Mouse (Mus musculus): ENCODE data around the gene Tmub1. TPM values are rescaled to one million over a fixed set of nuclear protein-coding genes. Genes with fewer than 3 reads are reported as not detected.
"Not testable (repeated sequence)": the region's sequence is repeated elsewhere in the genome, so short reads cannot be mapped to it uniquely, and the experiment has no call there.

Gene Tmub1
- polyA plus RNA-seq, 1 experiment from 2014 or later: 62.8 TPM

DNA sequence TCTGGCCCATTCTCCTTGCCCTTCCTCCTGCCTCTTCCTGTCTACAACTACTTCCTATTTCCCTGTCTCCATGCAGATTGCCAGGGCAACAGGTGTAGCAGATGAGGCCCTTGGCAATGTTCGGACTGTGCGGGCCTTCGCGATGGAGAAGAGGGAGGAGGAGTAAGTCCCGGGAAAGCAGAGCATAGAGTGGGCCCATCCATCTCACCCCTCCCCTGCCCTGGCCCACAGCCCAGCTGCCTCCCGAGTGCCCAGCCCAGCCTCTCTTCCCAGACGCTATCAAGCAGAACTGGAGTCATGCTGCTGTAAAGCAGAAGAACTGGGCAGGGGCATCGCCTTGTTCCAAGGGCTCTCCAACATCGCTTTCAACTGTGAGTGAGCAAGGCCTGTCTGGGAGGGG lies 45.7 kb downstream of the Tmub1 start:
- Histone ChIP-seq H3K27ac (replicated peaks) (no peak overlapping the region), H3K4me3 (replicated peaks) (no peak overlapping the region), H3K9ac (replicated peaks) (no peak overlapping the region), H3K4me2 (no peak overlapping the region), H3K4me1 (peaks cover 6% of the 10 kb centered on the region; the same call in 1 of the 2 replicates), H3K9me3 (replicated peaks) (no peaks in the 10 kb centered on the region), H3K27me3 (replicated peaks) (no peaks in the 10 kb centered on the region), H3K36me3 (peaks cover 31% of the 10 kb centered on the region)
- ATAC-seq (ENCODE audit: low FRiP score): 0 out of 2 replicates have a peak, but pooled peaks have one; percentile 37
- 49% methylated on average over 9 of the region's 9 CpGs for WGBS

DNA sequence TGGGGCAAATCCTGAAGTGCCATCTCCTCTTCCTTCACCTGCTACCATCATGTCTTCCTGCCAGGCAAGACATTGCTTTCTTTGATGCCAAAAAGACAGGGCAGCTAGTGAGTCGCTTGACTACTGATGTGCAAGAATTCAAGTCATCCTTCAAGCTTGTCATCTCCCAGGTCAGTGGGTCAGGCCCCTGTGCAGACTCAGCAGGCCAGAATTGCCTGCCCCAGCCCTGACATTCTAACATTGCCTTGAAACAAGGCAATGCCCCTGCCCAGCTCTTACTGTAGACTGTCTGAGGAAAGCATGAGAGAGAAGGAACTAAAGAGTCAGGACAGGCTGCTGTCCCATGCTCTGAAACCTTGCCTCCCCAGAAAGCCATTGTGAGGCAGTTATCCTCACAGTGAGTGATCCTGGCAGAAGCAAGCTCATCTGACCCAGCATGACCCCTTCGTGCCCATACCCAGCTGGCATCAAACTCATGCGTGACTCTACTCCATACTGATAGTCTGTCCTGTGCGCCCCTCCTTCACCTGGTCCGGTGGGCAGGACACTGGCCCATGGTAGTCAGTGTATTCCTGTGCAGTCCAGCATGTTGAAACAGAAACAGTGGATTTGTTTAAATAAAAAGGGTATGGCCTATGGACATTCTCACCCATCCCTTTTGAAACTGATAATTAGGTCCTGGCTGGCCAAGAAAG lies 46.6 kb downstream of the Tmub1 start:
- no peak overlapping the region for H3K9ac ChIP-seq (replicated peaks)
- peaks cover 6% of the 10 kb centered on the region; the same call in 1 of the 2 replicates for H3K4me1 ChIP-seq
- no peak for ATAC-seq (ENCODE audit: low FRiP score)
- H3K4me3 ChIP-seq (replicated peaks): no peak overlapping the region
- no peak overlapping the region for H3K4me2 ChIP-seq
- H3K9me3 ChIP-seq (replicated peaks): no peaks in the 10 kb centered on the region
- H3K36me3 ChIP-seq: peaks cover 23% of the 10 kb centered on the region
- no peaks in the 10 kb centered on the region for H3K27me3 ChIP-seq (replicated peaks)
- 95% methylated on average over 5 of the region's 5 CpGs for WGBS
- no peak overlapping the region for H3K27ac ChIP-seq (replicated peaks)

DNA sequence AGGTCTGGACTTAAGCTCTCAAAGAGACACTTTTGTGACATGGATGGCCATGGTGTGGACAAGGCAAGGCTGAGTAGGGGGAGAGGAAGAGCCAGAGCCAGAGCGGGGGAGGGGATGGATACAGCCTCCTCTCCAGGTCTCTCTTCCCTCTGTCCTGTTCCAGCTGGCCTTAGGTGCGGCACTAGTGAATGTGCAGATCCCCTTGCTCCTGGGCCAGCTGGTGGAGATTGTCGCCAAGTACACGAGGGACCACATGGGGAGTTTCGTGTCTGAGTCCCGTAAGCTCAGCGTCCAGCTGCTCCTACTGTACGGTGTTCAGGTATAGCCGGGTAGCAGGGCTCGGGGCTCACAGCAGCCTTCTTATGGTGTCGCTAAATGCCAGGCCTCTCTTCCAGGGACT lies 47.3 kb downstream of the Tmub1 start:
- Histone ChIP-seq H3K27me3 (replicated peaks) (no peaks in the 10 kb centered on the region), H3K4me3 (replicated peaks) (no peak overlapping the region), H3K4me2 (no peak overlapping the region), H3K27ac (replicated peaks) (no peak overlapping the region), H3K9ac (replicated peaks) (no peak overlapping the region), H3K4me1 (peaks cover 8% of the 10 kb centered on the region), H3K9me3 (replicated peaks) (no peaks in the 10 kb centered on the region), H3K36me3 (peaks cover 18% of the 10 kb centered on the region)
- ATAC-seq (ENCODE audit: low FRiP score): no peak
- WGBS: 90% methylated on average over 11 of the region's 11 CpGs

DNA sequence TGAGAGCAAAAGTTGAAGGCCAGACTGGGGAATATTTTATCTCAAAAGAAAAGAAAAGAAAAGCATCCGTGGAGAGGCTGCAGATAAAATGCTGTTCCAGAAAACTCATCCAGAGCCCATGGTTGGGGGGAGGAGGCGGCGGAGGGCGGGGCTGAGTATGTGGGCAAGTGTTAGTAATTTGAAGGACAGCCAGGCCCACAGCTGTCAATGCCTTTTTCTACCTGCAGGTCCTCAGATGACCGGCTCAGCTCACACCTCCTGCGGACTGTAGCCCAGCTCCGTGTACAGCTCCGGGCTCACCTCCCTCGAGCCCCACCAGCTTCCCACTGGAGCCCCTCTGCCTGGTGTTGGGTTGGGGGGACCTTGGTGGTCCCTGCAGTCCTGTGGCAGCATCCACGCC lies 48.0 kb downstream of the Tmub1 start:
- ATAC-seq (ENCODE audit: low FRiP score): no peak
- no peak overlapping the region for H3K4me3 ChIP-seq (replicated peaks)
- WGBS: 91% methylated on average over 10 of the region's 10 CpGs
- H3K9me3 ChIP-seq (replicated peaks): no peaks in the 10 kb centered on the region
- H3K9ac ChIP-seq (replicated peaks): no peak overlapping the region
- H3K27me3 ChIP-seq (replicated peaks): no peaks in the 10 kb centered on the region
- no peak overlapping the region for H3K27ac ChIP-seq (replicated peaks)
- peaks cover 15% of the 10 kb centered on the region for H3K4me1 ChIP-seq
- no peak overlapping the region for H3K4me2 ChIP-seq
- peaks cover 14% of the 10 kb centered on the region for H3K36me3 ChIP-seq

DNA sequence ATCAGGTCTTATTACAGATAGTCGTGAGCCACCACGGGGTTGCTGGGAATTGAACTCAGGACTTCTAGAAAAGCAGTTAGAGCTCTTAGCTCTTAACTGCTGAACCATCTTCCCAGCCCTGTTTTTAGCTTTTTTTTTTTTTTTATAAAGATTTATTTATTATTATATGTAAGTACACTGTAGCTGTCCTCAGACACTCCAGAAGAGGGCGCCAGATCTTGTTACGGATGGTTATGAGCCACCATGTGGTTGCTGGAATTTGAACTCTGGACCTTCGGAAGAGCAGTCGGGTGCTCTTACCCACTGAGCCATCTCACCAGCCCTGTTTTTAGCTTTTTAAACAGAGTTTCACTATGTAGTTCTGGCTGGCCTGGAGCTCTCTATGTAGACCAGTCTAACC lies 51.4 kb downstream of the Tmub1 start:
- not testable (repeated sequence) for H3K36me3 ChIP-seq; H3K4me3 ChIP-seq (replicated peaks); H3K4me2 ChIP-seq; H3K9me3 ChIP-seq (replicated peaks); H3K27ac ChIP-seq (replicated peaks); H3K27me3 ChIP-seq (replicated peaks); H3K9ac ChIP-seq (replicated peaks); ATAC-seq (ENCODE audit: low FRiP score)
- peaks cover 18% of the 10 kb centered on the region for H3K4me1 ChIP-seq
- WGBS: 92% methylated on average over 6 of the region's 6 CpGs

Other genes with a start within 250 kb of the Tmub1 start
- gene Kcnh2, start 96.2 kb downstream of the Tmub1 start, polyA plus RNA-seq (2015; fragmentation: Nextera tagmentation; extraction: Ambion mirVana): 12.7 and 18.2 TPM in 2 replicates
- 9.3 and 10.6 TPM in 2 replicates for gene Nos3, start 83.0 kb downstream of the Tmub1 start, polyA plus RNA-seq (2015; fragmentation: Nextera tagmentation; extraction: Ambion mirVana)
- gene Atg9b, start 55.7 kb downstream of the Tmub1 start, polyA plus RNA-seq (2015; fragmentation: Nextera tagmentation; extraction: Ambion mirVana): 4.0 and 4.8 TPM in 2 replicates
- gene Abcb8, start 54.2 kb downstream of the Tmub1 start, polyA plus RNA-seq (2015; fragmentation: Nextera tagmentation; extraction: Ambion mirVana): 49.4 and 52.2 TPM in 2 replicates
- 1.6 and 2.4 TPM in 2 replicates for gene Asic3, start 34.5 kb downstream of the Tmub1 start, polyA plus RNA-seq (2015; fragmentation: Nextera tagmentation; extraction: Ambion mirVana)
- gene Cdk5, start 24.3 kb downstream of the Tmub1 start, polyA plus RNA-seq (2015; fragmentation: Nextera tagmentation; extraction: Ambion mirVana): 113 and 133 TPM in 2 replicates
- gene Slc4a2, start 24.0 kb downstream of the Tmub1 start, polyA plus RNA-seq (2015; fragmentation: Nextera tagmentation; extraction: Ambion mirVana): 15.3 and 19.1 TPM in 2 replicates
- gene Fastk, start 2.6 kb downstream of the Tmub1 start, polyA plus RNA-seq (2015; fragmentation: Nextera tagmentation; extraction: Ambion mirVana): 111 TPM in 2 replicates
- gene Agap3, start 4.3 kb upstream of the Tmub1 start, polyA plus RNA-seq (2015; fragmentation: Nextera tagmentation; extraction: Ambion mirVana): 60.2 and 101 TPM in 2 replicates
- 5.9 and 13.7 TPM in 2 replicates for gene Gbx1, start 79.3 kb upstream of the Tmub1 start, polyA plus RNA-seq (2015; fragmentation: Nextera tagmentation; extraction: Ambion mirVana)
- gene Asb10, start 93.1 kb upstream of the Tmub1 start, polyA plus RNA-seq (2015; fragmentation: Nextera tagmentation; extraction: Ambion mirVana): 0.40 and 0.87 TPM in 2 replicates
- gene 4931409K22Rik, start 109.0 kb upstream of the Tmub1 start, polyA plus RNA-seq (2015; fragmentation: Nextera tagmentation; extraction: Ambion mirVana): 0.24 and 0.26 TPM in 2 replicates
- gene Abcf2, start 129.6 kb upstream of the Tmub1 start, polyA plus RNA-seq (2015; fragmentation: Nextera tagmentation; extraction: Ambion mirVana): 82.8 and 93.1 TPM in 2 replicates
- 19.3 and 21.2 TPM in 2 replicates for gene Chpf2, start 138.9 kb upstream of the Tmub1 start, polyA plus RNA-seq (2015; fragmentation: Nextera tagmentation; extraction: Ambion mirVana)
- gene Smarcd3, start 176.6 kb upstream of the Tmub1 start, polyA plus RNA-seq (2015; fragmentation: Nextera tagmentation; extraction: Ambion mirVana): 111 and 135 TPM in 2 replicates
- 45.6 and 47.5 TPM in 2 replicates for gene Nub1, start 237.7 kb upstream of the Tmub1 start, polyA plus RNA-seq (2015; fragmentation: Nextera tagmentation; extraction: Ambion mirVana)